Mouse (Mus musculus) forebrain, embryonic 14.5 days (tissue): ENCODE results near the gene Skap2. TPM values are rescaled to one million over a fixed set of nuclear protein-coding genes. Genes with fewer than 3 reads are reported as not detected.

ENCODE experiments used
- ATAC-seq: fragments of 200-750 bp; cut with Nextera tagmentation; 2 replicates; pipeline ENCODE4 v1.8.0; 2017; ENCODE audit warnings: mild to moderate bottlenecking, moderate library complexity
- DNase-seq: peaks from one replicate; pipeline ENCODE4 v3.0.0-alpha.2; 2015; ENCODE audit warnings: low spot score
- H3K27ac ChIP-seq: fragments of 300-500 bp; sonication (generic); 2 replicates; pipeline ENCODE4 v1.5.1; 2014; ENCODE audit warnings: low read depth, mild to moderate bottlenecking, control low read depth, low read length, moderate library complexity
- H3K27me3 ChIP-seq: fragments of 300-500 bp; sonication (generic); replicated peaks from 2 replicates; pipeline ENCODE4 v1.6.1; 2014; ENCODE audit warnings: low read length, control low read depth, mixed read lengths; ENCODE audit not compliant: control insufficient read depth, insufficient read depth
- H3K36me3 ChIP-seq: fragments of 300-500 bp; sonication (generic); 2 replicates; pipeline ENCODE4 v1.6.1; 2014; ENCODE audit warnings: low read length, control low read depth; ENCODE audit not compliant: control insufficient read depth, insufficient read depth
- H3K4me1 ChIP-seq: fragments of 300-500 bp; sonication (generic); 2 replicates; pipeline ENCODE4 v1.6.1; 2014; ENCODE audit warnings: antibody characterized with exemption, low read length, control low read depth; ENCODE audit not compliant: control insufficient read depth, insufficient read depth
- H3K4me2 ChIP-seq: fragments of 300-500 bp; sonication (generic); 2 replicates; pipeline ENCODE4 v1.6.1; 2014; ENCODE audit warnings: mild to moderate bottlenecking, control low read depth, low read length
- H3K4me3 ChIP-seq: fragments of 300-500 bp; sonication (generic); 2 replicates; pipeline ENCODE4 v1.5.1; 2014; ENCODE audit warnings: low read depth, low read length, control low read depth
- H3K9ac ChIP-seq: fragments of 300-500 bp; sonication (generic); 2 replicates; pipeline ENCODE4 v1.6.1; 2014; ENCODE audit warnings: mild to moderate bottlenecking, low read length, control low read depth, moderate library complexity
- H3K9me3 ChIP-seq: fragments of 300-500 bp; sonication (generic); replicated peaks from 2 replicates; pipeline ENCODE4 v1.6.1; 2016; ENCODE audit warnings: low read length, control low read depth, mixed read lengths; ENCODE audit not compliant: control insufficient read depth
- WGBS: fragments of 180-500 bp; shearing (Covaris S2); extraction: QIAGEN DNeasy Blood & Tissue Kit; methylation state at CpG from one replicate; pipeline ENCODE4 v1.1.7; 2014; 5-methylcytosine and 5-hydroxymethylcytosine counted together
- polyA plus RNA-seq: library from polyadenylated mRNA; unstranded; fragments of >200 nt; fragmentation: Nextera tagmentation; extraction: Ambion mirVana; gene quantifications from 2 replicates; pipeline ENCODE4 v1.2.1, GENCODE M21; 2014

The Skap2 gene
- polyA plus RNA-seq, 1 experiment from 2014 or later = 5.7 TPM

DNA sequence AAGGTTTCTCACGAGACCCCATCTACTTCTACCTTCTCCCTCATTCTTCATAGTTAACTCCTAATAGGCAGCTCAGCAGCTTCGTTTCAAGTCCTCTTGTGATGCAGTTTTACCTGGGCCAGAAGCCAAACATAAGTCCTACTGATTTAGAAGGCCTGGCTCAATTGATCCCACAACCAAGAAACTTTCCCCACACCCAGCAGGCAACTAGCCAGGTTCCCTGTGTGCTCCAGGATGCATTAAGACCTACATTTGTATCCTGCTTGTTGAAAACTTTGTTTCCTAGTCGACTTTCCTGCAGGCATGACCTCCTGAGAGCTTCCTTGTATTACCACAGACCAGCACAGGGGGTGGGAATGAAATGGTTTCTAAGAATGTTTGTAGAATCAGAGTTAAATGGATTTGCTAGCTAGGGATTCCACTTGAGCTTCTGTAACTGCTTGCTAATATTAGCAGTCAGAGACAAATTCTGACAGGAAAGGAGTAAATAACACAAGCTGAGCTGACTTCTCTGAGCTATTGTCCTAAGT lies 125.4 kb downstream of the Skap2 start:
- no peak for ATAC-seq
- Histone ChIP-seq H3K27me3 (no peaks in the 10 kb centered on the region), H3K4me2 (no peak overlapping the region), H3K9ac (no peak overlapping the region), H3K4me3 (no peak overlapping the region), H3K27ac (no peak overlapping the region), H3K36me3 (no peaks in the 10 kb centered on the region), H3K9me3 (no peaks in the 10 kb centered on the region), H3K4me1 (peaks cover 11% of the 10 kb centered on the region; the same call in 1 of the 2 replicates)
- WGBS = 40% methylated on average over 3 of the region's 3 CpGs
- no peak for DNase-seq

GRCm38 (mm10) chr6:51882880-51883274 lies 129.5 kb downstream of the Skap2 start:
- H3K4me1 ChIP-seq = peaks cover 11% of the 10 kb centered on the region; the same call in 1 of the 2 replicates
- H3K36me3 ChIP-seq = no peaks in the 10 kb centered on the region
- no peaks in the 10 kb centered on the region for H3K27me3 ChIP-seq
- H3K4me3 ChIP-seq = no peak overlapping the region
- ATAC-seq (peak; percentile 90), DNase-seq (peak; percentile 90)
- WGBS = 45% methylated on average over 5 of the region's 5 CpGs
- H3K9ac ChIP-seq = no peak overlapping the region
- no peaks in the 10 kb centered on the region for H3K9me3 ChIP-seq
- H3K27ac ChIP-seq = peak overlapping the region; percentile 77
- H3K4me2 ChIP-seq = peak overlapping the region; percentile 16; the same call in 1 of the 2 replicates

- H3K36me3 ChIP-seq = no peaks in the 10 kb centered on the region
- no peak overlapping the region for H3K4me2 ChIP-seq
- H3K4me3 ChIP-seq = no peak overlapping the region
- peak overlapping the region; percentile 66 for H3K27ac ChIP-seq
- H3K9ac ChIP-seq = no peak overlapping the region
- no peaks in the 10 kb centered on the region for H3K9me3 ChIP-seq
- H3K27me3 ChIP-seq = no peaks in the 10 kb centered on the region
- peaks cover 11% of the 10 kb centered on the region; the same call in 1 of the 2 replicates for H3K4me1 ChIP-seq
- DNase-seq (peak; percentile 46), ATAC-seq (peak; percentile 60; the same call in 1 of the 2 replicates)
- 67% methylated on average over 17 of the region's 17 CpGs for WGBS
Observed at GRCm38 (mm10) chr6:51882266-51882879, 130.0 kb downstream of the Skap2 start.

GRCm38 (mm10) chr6:51881181-51881968 lies 131.0 kb downstream of the Skap2 start:
- peaks cover 11% of the 10 kb centered on the region; the same call in 1 of the 2 replicates for H3K4me1 ChIP-seq
- ATAC-seq (no peak), DNase-seq (no peak)
- H3K27me3 ChIP-seq = no peaks in the 10 kb centered on the region
- H3K9me3 ChIP-seq = no peaks in the 10 kb centered on the region
- no peak overlapping the region for H3K27ac ChIP-seq
- H3K36me3 ChIP-seq = no peaks in the 10 kb centered on the region
- H3K4me3 ChIP-seq = no peak overlapping the region
- no peak overlapping the region for H3K4me2 ChIP-seq
- H3K9ac ChIP-seq = no peak overlapping the region
- 74% methylated on average over 13 of the region's 13 CpGs for WGBS

GRCm38 (mm10) chr6:51880778-51881177 lies 131.6 kb downstream of the Skap2 start:
- Histone ChIP-seq H3K9ac (no peak overlapping the region), H3K27ac (no peak overlapping the region), H3K4me2 (no peak overlapping the region), H3K27me3 (no peaks in the 10 kb centered on the region), H3K4me3 (no peak overlapping the region), H3K4me1 (peaks cover 11% of the 10 kb centered on the region; the same call in 1 of the 2 replicates), H3K36me3 (no peaks in the 10 kb centered on the region), H3K9me3 (no peaks in the 10 kb centered on the region)
- no peak for ATAC-seq
- DNase-seq = no peak
- whole genome bisulfite sequencing = 65% methylated on average over 6 of the region's 6 CpGs

DNA sequence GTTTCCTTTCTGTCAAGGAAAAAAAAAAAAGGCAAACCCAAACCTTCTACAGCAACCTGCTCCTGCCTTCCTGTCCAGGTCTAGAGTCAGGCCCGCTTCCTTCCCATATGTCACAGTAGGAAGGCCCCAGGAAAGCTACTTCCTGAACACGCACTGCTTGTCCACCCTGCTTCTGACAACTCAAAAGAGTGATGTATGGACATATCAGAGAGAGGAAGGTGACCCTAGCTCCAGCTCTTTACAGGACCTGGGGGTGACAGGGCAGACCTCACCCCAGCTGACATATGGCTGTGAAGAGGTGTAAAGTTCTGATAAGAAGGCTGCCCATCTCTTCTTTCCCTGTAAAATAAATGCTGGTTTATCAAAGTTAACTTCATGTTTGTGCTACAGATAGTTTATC lies 133.8 kb downstream of the Skap2 start:
- 95% methylated on average over 2 of the region's 2 CpGs for WGBS
- H3K9me3 ChIP-seq = no peaks in the 10 kb centered on the region
- H3K4me2 ChIP-seq = no peak overlapping the region
- H3K27me3 ChIP-seq = no peaks in the 10 kb centered on the region
- H3K9ac ChIP-seq = no peak overlapping the region
- no peak overlapping the region for H3K4me3 ChIP-seq
- H3K4me1 ChIP-seq = peaks cover 11% of the 10 kb centered on the region; the same call in 1 of the 2 replicates
- no peaks in the 10 kb centered on the region for H3K36me3 ChIP-seq
- DNase-seq = no peak
- no peak for ATAC-seq
- H3K27ac ChIP-seq = no peak overlapping the region

DNA sequence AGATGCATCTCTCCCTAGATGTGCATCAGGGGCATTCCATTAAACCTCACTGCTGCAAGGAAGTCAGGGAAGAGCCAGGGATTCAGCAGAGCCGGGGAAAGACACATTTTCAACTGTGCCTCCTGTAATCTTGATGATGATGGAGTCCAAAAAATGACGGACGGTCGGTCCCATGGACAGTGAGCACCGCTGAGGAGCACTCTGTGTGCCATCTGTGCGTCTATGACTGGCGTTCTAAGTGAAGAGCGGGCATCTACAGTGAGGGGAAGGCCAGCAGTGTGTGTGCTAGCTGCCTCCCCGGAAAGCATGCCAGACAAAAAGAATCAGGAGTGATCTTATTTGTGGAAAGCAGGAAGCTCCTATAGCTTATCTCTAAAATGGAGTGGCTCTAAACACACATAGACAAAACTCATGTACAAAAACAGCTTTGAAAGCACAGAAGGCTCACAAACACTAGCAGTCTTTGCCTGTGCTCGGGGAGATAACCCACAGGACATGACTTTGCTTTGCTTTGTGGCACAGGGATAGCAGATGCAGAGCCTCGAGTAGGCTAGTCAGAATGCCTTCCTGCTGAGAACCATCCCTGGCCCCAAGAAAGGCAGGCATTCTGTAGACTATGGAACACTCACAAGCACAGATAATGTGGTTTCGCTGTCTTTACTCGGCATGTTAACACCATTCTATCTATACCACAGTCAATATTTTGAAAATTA lies 135.4 kb downstream of the Skap2 start:
- DNase-seq (no peak), ATAC-seq (no peak)
- 79% methylated on average over 13 of the region's 13 CpGs for WGBS
- Histone ChIP-seq H3K36me3 (no peaks in the 10 kb centered on the region), H3K4me1 (no peaks in the 10 kb centered on the region), H3K9me3 (no peaks in the 10 kb centered on the region), H3K9ac (no peak overlapping the region), H3K4me2 (no peak overlapping the region), H3K27ac (no peak overlapping the region), H3K4me3 (no peak overlapping the region), H3K27me3 (no peaks in the 10 kb centered on the region)

DNA sequence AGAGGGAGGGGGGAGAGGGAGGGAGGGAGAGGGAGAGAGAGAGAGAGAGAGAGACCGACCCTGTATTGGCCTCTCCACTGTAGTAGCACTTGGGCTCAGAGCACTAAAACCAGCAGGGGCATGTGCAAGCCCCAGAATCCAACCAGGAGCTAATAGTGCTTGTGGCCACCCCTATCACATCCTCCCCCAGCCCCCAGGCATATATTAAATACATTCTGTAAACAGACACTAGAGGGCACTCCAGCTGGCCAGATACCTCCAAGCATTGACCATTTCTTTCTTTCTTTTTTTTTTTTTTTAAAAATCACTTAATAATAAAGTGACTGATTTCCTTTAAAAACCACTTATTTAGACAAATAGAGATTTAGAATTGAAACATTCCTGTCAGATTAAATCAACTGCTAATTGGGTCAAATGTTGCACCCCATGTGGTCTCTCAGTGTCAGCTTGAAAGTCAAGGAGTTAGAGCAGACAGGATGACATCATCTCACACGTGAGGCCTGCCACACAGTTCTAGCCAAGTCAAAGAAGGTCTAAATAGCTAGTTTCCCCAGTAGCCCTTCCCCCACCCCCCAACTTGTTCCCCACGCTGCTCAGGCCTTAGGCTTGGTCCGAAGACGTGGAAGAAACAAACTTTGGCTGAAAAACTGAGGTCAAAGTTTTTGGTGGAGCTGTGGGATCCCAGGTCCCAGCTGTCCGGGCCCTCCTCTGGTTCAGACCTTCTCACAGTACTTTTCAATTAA lies 136.3 kb downstream of the Skap2 start:
- Histone ChIP-seq H3K27me3 (no peaks in the 10 kb centered on the region), H3K27ac (no peak overlapping the region), H3K9me3 (no peaks in the 10 kb centered on the region), H3K4me1 (no peaks in the 10 kb centered on the region), H3K4me2 (no peak overlapping the region), H3K36me3 (no peaks in the 10 kb centered on the region), H3K9ac (no peak overlapping the region), H3K4me3 (no peak overlapping the region)
- WGBS = 31% methylated on average over 6 of the region's 6 CpGs
- peak; percentile 49 for DNase-seq
- ATAC-seq = no peak
